Mouse (Mus musculus) right cerebral cortex, postnatal 14 days (tissue): ENCODE results near the gene Papss1.
"Not testable (repeated sequence)": the region's sequence is repeated elsewhere in the genome, so short reads cannot be mapped to it uniquely, and the experiment has no call there.

Experiments
- DNase-seq: peaks from one replicate; pipeline ENCODE4 v3.0.0; 2022

The Papss1 gene

GRCm38 (mm10) chr3:131564430-131565256 lies at the start of gene Papss1:
TSS of gene Papss1 (plus strand) at chr3:131564768.
- peak; percentile 100 for DNase-seq

DNA sequence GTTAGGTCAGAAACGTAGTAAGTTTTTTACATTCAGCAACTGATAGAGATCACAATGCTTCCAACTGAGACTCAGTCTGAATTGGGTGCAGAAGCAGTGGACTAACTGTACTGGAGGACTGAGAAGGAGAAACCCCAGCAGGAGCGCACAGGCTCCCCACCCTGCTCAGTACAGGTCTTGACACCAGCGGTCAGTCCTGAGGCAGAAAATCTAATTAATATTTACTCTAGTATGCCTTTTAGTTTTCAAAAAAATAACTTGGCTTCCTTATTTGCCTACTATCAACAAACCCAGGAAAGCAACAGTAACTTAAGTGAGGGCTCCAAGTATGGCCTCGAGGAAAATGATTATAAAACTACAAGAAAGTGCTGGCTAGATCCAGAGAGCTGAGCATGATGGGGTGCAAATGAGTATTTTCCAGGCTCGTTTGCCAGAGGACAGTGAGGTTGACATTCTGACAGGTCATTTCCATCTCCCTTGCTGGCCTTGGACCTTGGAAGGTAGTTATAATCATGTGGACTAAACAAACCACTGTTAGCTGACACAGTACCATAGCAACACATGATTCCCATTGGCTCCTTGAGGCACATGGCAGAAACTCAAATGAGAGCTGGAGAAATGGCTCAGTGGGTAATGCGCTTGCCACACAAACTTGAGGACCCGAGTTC lies 48.1 kb upstream of the Papss1 start:
- no peak for DNase-seq

- no peak for DNase-seq
Observed at GRCm38 (mm10) chr3:131517756-131518155, 46.8 kb upstream of the Papss1 start.

- DNase-seq = no peak
Observed at GRCm38 (mm10) chr3:131521206-131521605, 43.4 kb upstream of the Papss1 start.

- DNase-seq = no peak
Observed at GRCm38 (mm10) chr3:131522243-131522642, 42.3 kb upstream of the Papss1 start.

- no peak for DNase-seq
Observed at GRCm38 (mm10) chr3:131523749-131524148, 40.8 kb upstream of the Papss1 start.

GRCm38 (mm10) chr3:131524210-131524609 lies 40.4 kb upstream of the Papss1 start:
- DNase-seq = no peak

GRCm38 (mm10) chr3:131524779-131525178 lies 39.8 kb upstream of the Papss1 start:
- peak; percentile 63 for DNase-seq

- no peak for DNase-seq
Observed at GRCm38 (mm10) chr3:131525229-131525628, 39.3 kb upstream of the Papss1 start.

DNA sequence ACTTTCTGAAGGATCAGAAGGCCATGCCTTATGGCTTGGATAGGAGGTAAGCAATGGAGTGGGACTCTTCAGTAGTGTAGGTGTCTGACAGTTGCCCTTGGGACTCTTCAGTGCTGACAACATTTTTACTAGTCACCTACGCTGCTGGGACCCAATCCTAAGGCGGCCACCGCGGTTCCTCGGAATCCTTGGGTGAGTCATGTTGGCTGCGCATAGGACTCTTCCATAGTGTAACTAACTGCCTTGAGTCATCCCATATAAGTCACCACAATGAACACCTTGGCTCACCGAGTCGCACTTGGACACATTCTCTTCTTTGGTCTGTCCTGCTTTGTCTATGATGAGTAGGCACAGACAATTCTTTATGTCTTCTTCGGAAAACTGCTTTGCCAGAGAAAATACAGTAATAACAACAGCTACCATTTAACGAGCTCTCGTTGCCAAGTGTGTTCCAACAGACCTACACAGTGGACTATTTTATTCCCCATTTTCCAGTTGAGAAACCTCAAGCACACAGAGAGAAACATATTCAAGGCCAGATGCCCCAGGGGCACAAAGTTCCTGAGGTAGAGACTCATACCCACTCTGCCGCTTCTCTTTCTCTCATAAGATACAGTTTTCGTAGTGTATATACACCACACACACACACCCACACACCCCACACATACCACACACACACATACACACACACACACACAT lies 23.2 kb upstream of the Papss1 start:
- DNase-seq = no peak

DNA sequence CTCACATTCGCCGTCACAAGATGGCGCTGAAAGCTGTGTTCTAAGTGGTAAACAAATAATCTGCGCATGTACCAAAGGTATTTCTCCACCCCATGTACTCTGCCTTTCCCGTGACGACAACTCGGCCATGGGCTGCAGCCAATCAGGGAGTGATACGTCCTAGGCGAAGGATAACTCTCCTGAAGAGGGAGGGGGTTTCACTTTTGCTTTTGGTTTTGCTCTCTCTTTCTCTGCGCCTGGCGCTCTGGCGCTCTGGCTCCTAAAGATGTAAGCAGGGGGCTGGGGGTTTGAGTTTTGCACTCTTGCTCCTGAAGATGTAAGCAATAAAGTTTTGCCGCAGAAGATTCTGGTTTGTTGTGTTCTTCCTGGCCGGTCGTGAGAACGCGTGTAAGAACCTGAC lies 17.0 kb upstream of the Papss1 start:
- DNase-seq = not testable (repeated sequence)

DNA sequence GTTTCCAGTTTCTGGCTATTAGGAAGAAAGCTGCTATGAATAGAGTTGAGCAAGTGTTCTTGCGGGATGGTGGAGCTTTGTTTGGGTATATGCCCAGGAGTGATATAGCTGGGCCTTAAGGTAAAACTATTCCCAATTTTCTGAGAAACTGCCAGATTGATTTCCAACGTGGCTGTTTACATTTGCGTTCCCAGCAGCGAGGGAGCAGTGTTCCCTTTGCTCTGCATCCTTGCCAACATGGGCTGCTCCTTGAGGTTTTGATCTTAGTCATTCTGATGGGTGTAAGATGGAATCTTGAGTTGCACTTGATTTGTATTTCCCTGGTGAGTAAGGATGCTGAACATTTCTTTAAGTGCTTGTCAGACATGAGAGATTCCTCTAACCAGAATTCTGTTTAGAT lies 14.5 kb upstream of the Papss1 start:
- no peak for DNase-seq

GRCm38 (mm10) chr3:131552349-131553254 lies 12.0 kb upstream of the Papss1 start:
- no peak for DNase-seq

- DNase-seq = no peak
Observed at GRCm38 (mm10) chr3:131555771-131556170, 8.8 kb upstream of the Papss1 start.

GRCm38 (mm10) chr3:131561591-131561990 lies 3.0 kb upstream of the Papss1 start:
- no peak for DNase-seq

DNA sequence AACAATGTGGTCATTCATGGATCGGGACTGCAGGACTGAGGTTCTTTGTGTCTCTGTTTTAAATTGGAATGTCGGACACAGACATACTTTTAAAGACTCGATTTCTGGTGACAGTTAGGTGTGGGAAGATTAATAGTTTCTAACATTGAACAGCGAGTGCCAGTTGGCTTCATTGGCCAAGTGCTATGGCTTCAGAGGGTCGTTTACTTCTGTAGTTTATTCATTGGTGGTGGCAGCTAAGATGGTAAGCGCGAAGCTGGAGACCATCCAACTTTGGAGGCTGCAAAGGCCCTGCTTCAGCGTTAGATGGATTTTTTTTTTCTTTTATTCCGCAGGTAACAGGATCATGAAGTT lies 666 bp downstream of the Papss1 start:
- peak; percentile 41 for DNase-seq

DNA sequence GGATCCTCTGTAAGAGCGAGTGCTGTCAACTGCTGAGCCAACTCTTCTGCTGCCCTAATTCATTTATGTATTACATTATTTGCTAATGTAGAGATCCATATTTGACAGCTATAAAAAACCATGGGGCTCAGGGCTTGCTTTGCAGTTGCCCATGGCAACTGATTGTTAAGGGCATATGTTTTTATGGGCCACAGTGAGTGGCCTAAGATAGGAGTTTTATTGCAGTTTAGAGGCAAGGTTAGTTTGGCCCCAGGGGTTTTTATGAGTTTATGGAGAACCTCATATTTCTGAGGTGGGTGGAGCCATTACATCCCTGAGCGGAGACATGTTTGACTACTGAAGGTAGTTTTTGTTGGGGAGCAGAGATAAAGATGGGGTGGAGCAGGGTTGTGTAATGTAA lies 1.7 kb downstream of the Papss1 start:
- DNase-seq = no peak

DNA sequence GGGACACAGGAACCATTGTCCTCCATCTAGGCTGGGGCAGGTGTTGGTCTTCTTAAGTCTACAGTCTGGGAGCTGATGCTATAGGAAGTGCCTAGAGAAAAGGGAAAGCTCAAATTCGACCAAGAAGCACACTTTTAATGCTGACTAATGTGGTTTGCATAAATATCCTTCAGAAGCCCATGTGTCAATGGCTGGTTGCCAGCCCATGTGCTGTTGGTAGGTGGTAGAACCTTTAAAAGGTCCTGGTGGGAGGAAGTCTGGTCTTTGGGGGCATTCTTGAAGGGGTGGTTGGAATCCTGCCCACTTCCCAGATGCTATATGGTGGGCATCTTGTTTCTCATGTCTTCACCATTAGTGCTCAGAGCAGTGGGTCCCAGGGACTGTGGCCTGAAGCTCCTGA lies 5.9 kb downstream of the Papss1 start:
- no peak for DNase-seq

GRCm38 (mm10) chr3:131573555-131573954 lies 9.0 kb downstream of the Papss1 start:
- no peak for DNase-seq

GRCm38 (mm10) chr3:131578434-131579104 lies 14.0 kb downstream of the Papss1 start:
- DNase-seq = no peak

GRCm38 (mm10) chr3:131580040-131580439 lies 15.5 kb downstream of the Papss1 start:
- DNase-seq = no peak

- no peak for DNase-seq
Observed at GRCm38 (mm10) chr3:131581096-131581495, 16.5 kb downstream of the Papss1 start.
